Mouse (Mus musculus): ENCODE results near the gene Rangrf. TPM values are rescaled to one million over a fixed set of nuclear protein-coding genes. Genes with fewer than 3 reads are reported as not detected.
"Not testable (repeated sequence)": the region's sequence is repeated elsewhere in the genome, so short reads cannot be mapped to it uniquely, and the experiment has no call there.

The Rangrf gene
- polyA plus RNA-seq, 2 experiments from 2014 or later = 36.9 to 71.7 TPM

GRCm38 (mm10) chr11:68942731-68943130, 32.3 kb downstream of the Rangrf start:
- ATAC-seq = no peak

- no peak for ATAC-seq
Observed at GRCm38 (mm10) chr11:68940516-68940915, 34.5 kb downstream of the Rangrf start.

DNA sequence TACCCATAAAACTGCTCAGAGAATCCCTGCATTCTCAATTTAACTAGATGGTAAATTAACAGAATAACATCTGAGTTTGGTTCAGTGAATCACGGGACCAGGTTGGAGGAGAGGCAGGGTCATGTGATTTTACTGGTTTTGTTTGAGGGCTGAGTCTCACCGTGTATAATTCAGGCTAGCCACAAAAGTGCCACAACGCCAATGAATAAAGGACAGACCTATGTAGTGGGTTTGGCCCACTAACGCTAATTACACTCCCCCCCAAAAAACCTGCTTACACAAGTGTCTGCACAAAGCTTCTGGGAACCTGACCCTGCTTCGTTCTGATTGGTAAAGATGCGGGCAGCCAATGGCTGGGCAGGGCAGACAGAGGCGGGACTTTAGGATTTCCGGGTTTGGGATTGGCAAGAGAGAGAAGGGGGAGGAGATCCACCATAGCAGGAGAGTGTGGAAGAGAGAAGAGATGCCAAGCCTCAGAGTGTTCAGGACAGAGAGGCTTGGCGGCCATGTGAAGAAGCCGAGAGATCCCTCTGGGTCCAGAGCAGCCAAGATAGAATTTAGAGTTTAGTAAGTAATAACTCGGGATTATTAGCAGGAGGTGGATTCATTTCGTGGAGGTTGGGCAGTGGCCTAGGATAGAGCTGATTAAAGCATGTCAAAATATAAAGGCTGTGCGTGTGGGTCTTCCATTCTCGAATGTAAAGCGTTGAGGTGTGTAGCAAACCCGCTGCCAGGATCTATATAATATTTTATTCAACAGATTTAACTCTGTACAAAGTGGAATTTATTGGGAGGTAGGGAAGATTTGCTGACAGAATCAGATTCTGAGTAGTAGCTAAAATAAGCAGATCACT, 35.3 kb downstream of the Rangrf start:
- ATAC-seq = peak; percentile 100

GRCm38 (mm10) chr11:68936951-68937350, 38.0 kb downstream of the Rangrf start:
- ATAC-seq = not testable (repeated sequence)

GRCm38 (mm10) chr11:68933885-68934507, 41.0 kb downstream of the Rangrf start:
- ATAC-seq = no peak

GRCm38 (mm10) chr11:68929947-68930346, 45.0 kb downstream of the Rangrf start:
- no peak for ATAC-seq

DNA sequence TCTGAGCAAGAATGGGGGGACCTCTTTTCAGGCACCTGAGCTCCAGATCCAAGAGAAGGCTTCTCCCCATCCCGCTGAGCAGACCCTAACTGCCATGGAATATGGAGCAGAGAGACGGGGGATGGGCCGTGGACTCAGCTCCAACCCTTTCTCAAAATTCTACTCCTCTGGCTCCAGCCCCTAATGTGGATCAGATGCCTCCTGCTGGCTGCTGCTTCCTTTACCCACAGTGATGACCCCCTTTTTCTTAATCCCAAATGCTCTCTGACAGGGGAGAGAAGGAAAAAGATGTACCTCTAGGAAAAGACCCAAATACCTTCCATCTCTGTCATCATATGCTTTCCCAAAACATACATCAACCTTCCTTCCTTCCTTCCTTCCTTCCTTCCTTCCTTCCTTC, 48.0 kb downstream of the Rangrf start, which contains the start of gene Odf4:
Gene Odf4 (minus strand): TSS at position 101 of the 400 bp plus-strand sequence.
- no peak for ATAC-seq

- ATAC-seq = no peak
Observed at GRCm38 (mm10) chr11:68924749-68925148, 50.2 kb downstream of the Rangrf start.

DNA sequence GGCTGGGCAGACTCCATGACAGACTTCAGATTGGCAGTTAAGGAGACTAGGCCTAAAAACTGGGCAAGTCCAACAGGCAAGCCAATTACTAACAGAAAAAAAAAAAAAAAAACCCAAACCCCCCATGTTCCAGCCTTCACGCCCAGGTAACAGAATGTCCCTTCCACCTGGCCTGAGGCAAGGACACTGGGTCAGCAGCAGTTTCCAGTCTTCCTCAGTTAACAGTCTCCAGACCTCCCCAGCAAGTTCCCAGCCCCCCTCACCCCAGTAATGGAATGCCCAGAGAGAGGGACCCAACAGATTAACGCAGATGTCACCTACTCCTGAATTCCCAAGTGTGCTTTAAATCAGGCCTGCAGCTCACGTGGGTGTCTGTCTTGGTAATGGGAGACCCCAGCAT, 51.8 kb downstream of the Rangrf start:
- ATAC-seq = no peak

Other genes with a start within 250 kb of the Rangrf start
- gene Ndel1, start 103.3 kb downstream of the Rangrf start, polyA plus RNA-seq (2017; shearing (Covaris generic)) = 10 to 100 TPM; 29.6 to 33.9 TPM
- gene Rnf222, start 86.6 kb downstream of the Rangrf start, polyA plus RNA-seq (2017; shearing (Covaris generic)) = not detected
- 1,000 to 10,000 TPM; 1,826 to 2,291 TPM for gene Rpl26, start 73.6 kb downstream of the Rangrf start, polyA plus RNA-seq (2017; shearing (Covaris generic))
- gene Odf4, start 48.1 kb downstream of the Rangrf start, polyA plus RNA-seq (2017; shearing (Covaris generic)) = not detected
- gene Arhgef15, start 17.7 kb downstream of the Rangrf start, polyA plus RNA-seq (2017; shearing (Covaris generic)) = under 1 TPM; 0.16 to 0.19 TPM
- 10 to 100 TPM in 1 of 2 experiments, 1 to 10 TPM in 1; 5.0 to 10.7 TPM for gene Slc25a35, start 7.1 kb downstream of the Rangrf start, polyA plus RNA-seq (2017; shearing (Covaris generic))
- 10 to 100 TPM; 20.2 to 33.9 TPM for gene Pfas, start 33.3 kb upstream of the Rangrf start, polyA plus RNA-seq (2017; shearing (Covaris generic))
- 10 to 100 TPM; 12.5 to 13.5 TPM for gene Ctc1, start 40.7 kb upstream of the Rangrf start, polyA plus RNA-seq (2017; shearing (Covaris generic))
- 10 to 100 TPM in 1 of 2 experiments, 1 to 10 TPM in 1; 9.0 to 17.8 TPM for gene Aurkb, start 70.5 kb upstream of the Rangrf start, polyA plus RNA-seq (2017; shearing (Covaris generic))
- 1 to 10 TPM; 1.0 to 1.4 TPM for gene Borcs6, start 84.5 kb upstream of the Rangrf start, polyA plus RNA-seq (2017; shearing (Covaris generic))
- 1 to 10 TPM; 2.4 to 4.2 TPM for gene Tmem107, start 95.6 kb upstream of the Rangrf start, polyA plus RNA-seq (2017; shearing (Covaris generic))
- gene Vamp2, start 113.3 kb upstream of the Rangrf start, polyA plus RNA-seq (2017; shearing (Covaris generic)) = 10 to 100 TPM; 26.0 to 35.9 TPM
- gene Per1, start 120.0 kb upstream of the Rangrf start, polyA plus RNA-seq (2017; shearing (Covaris generic)) = 1 to 10 TPM; 4.5 to 6.6 TPM
- not detected for gene Hes7, start 145.2 kb upstream of the Rangrf start, polyA plus RNA-seq (2017; shearing (Covaris generic))
- not detected for gene 9130213A22Rik, start 147.4 kb upstream of the Rangrf start, polyA plus RNA-seq (2017; shearing (Covaris generic))
- gene Aloxe3, start 150.7 kb upstream of the Rangrf start, polyA plus RNA-seq (2017; shearing (Covaris generic)) = under 1 TPM in 1 of 2 experiments, not detected in 1; 0.35 TPM
- not detected for gene Alox12b, start 181.8 kb upstream of the Rangrf start, polyA plus RNA-seq (2017; shearing (Covaris generic))
- gene Alox8, start 222.7 kb upstream of the Rangrf start, polyA plus RNA-seq (2017; shearing (Covaris generic)) = 10 to 100 TPM; 10.6 to 15.5 TPM

All from CD4-positive, CD25-positive, alpha-beta regulatory T cell, adult 4 months (primary cell).